ENCODE assay signal across 8 mouse cellular contexts in the genomic region with DNA sequence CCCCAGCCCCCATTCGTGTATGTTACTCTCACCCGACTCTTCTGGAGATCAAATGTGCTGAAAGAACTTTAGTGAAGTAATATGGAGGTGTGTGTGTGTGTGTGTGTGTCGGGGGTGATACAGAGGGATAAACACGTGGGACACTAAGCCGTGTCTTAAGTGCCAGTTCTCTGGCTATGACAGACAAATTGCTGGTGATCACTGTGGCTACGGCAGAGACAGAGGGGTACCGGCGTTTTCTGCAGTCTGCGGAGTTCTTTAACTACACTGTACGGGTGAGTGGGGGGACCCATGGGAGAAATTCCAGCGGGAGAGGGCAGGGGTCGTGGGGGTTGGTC. TPM values are rescaled to one million over a fixed set of nuclear protein-coding genes. Genes with fewer than 3 reads are reported as not detected.
A peak's percentile ranks its signal among the peaks of the same experiment; 100 is the strongest.
DNase-seq lines count a peak whose midpoint lies in the region; ATAC-seq and TF ChIP-seq lines count a peak whose summit lies in the region.

Gene Znhit1, minus strand, starts transcription at position 88 of the 338 bp plus-strand sequence.

- H3K9ac ChIP-seq in lung, embryonic 16.5 days (ENCODE audit: low read length), result peak within 1 kb of the TSS; percentile 95
- H3K9ac ChIP-seq in midbrain, embryonic 13.5 days (replicated peaks), result peak within 1 kb of the TSS; percentile 92

- H3K4me3 ChIP-seq in lung, embryonic 16.5 days (ENCODE audit: low read length), result peak within 1 kb of the TSS; percentile 84
- H3K4me3 ChIP-seq in midbrain, embryonic 13.5 days (replicated peaks), result peak within 1 kb of the TSS; percentile 80

- no peaks in the 10 kb centered on the region for H3K9me3 ChIP-seq in lung, embryonic 16.5 days (ENCODE audit: control insufficient read depth, low read length)
- no peaks in the 10 kb centered on the region for H3K9me3 ChIP-seq in midbrain, embryonic 13.5 days

- H3K27me3 ChIP-seq in lung, embryonic 16.5 days (ENCODE audit: control insufficient read depth, insufficient read depth, low read depth, low read length), result no peaks in the 10 kb centered on the region
- H3K27me3 ChIP-seq in midbrain, embryonic 13.5 days, result no peaks in the 10 kb centered on the region

- peak within 1 kb of the TSS; percentile 95 for H3K27ac ChIP-seq in lung, embryonic 16.5 days (ENCODE audit: low read length)
- H3K27ac ChIP-seq in midbrain, embryonic 13.5 days, result peak within 1 kb of the TSS; percentile 92

- H3K4me2 ChIP-seq in lung, embryonic 16.5 days (ENCODE audit: low read depth, low read length), result peak within 1 kb of the TSS; percentile 80
- H3K4me2 ChIP-seq in midbrain, embryonic 13.5 days (replicated peaks), result peak within 1 kb of the TSS; percentile 94

- WGBS in lung, embryonic 16.5 days, result 1% methylated on average over 12 of the region's 12 CpGs
- 6% methylated on average over 12 of the region's 12 CpGs for WGBS in midbrain, embryonic 13.5 days

- H3K4me1 ChIP-seq in lung, embryonic 16.5 days (replicated peaks; ENCODE audit: control insufficient read depth, insufficient read depth, low read length), result peaks cover 12% of the 10 kb centered on the region
- peaks cover 23% of the 10 kb centered on the region for H3K4me1 ChIP-seq in midbrain, embryonic 13.5 days (replicated peaks)

- peaks cover 26% of the 10 kb centered on the region for H3K36me3 ChIP-seq in lung, embryonic 16.5 days (ENCODE audit: control insufficient read depth, insufficient read depth, low read length)
- peaks cover 59% of the 10 kb centered on the region for H3K36me3 ChIP-seq in midbrain, embryonic 13.5 days

- no peak for ATAC-seq in lung, embryonic 16.5 days (ENCODE audit: low read depth)
- 0 out of 2 replicates have a peak, but pooled peaks have one; percentile 7 for ATAC-seq in midbrain, embryonic 13.5 days

- no peak for TF ChIP-seq POLR2A in brain, embryonic 14.5 days (IDR thresholded peaks at IDR 0.05; ENCODE audit: borderline replicate concordance, extremely low read depth, insufficient read depth, insufficient read length, poor library complexity, severe bottlenecking)

- no peak for TF ChIP-seq CTCF in brain, embryonic 14.5 days (IDR thresholded peaks at IDR 0.05; ENCODE audit: borderline replicate concordance, extremely low read depth, insufficient read depth, insufficient read length)

- no peak for DNase-seq in lung, postnatal 25 days (ENCODE audit: low spot score)
- peak; percentile 52 for DNase-seq in brain, embryonic 14.5 days (ENCODE audit: low read depth)
- no peak for DNase-seq in gonadal fat pad, adult 2 months (ENCODE audit: low read depth)
- DNase-seq in layer of hippocampus, postnatal 10 days (ENCODE audit: low spot score in 2 of 2), result no peak
- no peak for DNase-seq in yolk sac, embryonic 10.5 days (ENCODE audit: low spot score)
- DNase-seq in cerebellum, postnatal 14 days, result no peak

RNA-seq across cellular contexts. Expression of gene Znhit1, which starts in this region (rescaled TPM):
- 113 and 115 TPM in 2 replicates for polyA plus RNA-seq in lung, embryonic 16.5 days (2015; fragmentation: Nextera tagmentation; extraction: Ambion mirVana)
- polyA plus RNA-seq in brain, embryonic 14.5 days (2012; rRNA removed), result 89.0 and 104 TPM in 2 replicates
- polyA plus RNA-seq in gonadal fat pad, adult 2 months (2012; rRNA removed), result 52.4 and 52.9 TPM in 2 replicates
- total RNA-seq in layer of hippocampus, postnatal 10 days (2021), result 10 to 100 TPM; 78.6 to 84.6 TPM
- polyA plus RNA-seq in midbrain, embryonic 13.5 days (2015; fragmentation: Nextera tagmentation; extraction: Ambion mirVana), result 110 TPM in 2 replicates
